Mouse (Mus musculus) liver, postnatal 0 days (tissue): ENCODE data around the gene Pacrg.

Source experiments
- CTCF ChIP-seq: sonication (generic); IDR thresholded peaks from 2 replicates; pipeline ENCODE4 v1.5.1; 2016; ENCODE audit warnings: antibody characterized with exemption, low read depth
- EP300 ChIP-seq: IDR thresholded peaks from 2 replicates; pipeline ENCODE4 v1.6.1; 2016; ENCODE audit warnings: antibody characterized with exemption, low read depth, mild to moderate bottlenecking

DNA sequence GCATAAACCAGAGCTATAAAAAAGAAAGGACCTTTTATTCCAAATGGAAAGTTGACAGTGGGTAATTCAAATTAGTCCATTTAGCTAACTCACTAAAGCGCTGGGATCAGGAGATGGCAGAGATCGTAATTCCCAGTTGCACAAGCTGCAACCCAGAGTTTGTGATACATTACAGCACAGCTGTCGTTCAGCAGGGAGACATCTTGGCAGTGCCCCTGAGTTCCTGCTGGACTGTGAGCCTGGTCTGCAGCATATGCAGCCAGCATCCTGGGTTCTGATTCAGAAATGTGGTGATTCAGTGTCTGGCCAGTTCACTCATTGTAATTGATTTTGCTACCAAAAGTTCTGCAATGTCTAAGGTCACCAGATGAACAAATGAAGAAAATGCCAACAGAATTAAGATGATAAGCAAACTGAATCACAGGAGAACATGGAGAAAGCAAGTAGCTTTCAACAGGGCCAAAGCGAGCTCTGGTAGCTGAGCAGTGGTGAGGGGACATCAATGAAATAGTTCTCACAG lies 55.6 kb downstream of the Pacrg start:
- no peak for TF ChIP-seq CTCF
- TF ChIP-seq EP300, result no peak
